ENCODE assay signal across 9 mouse cellular contexts in the genomic region with DNA sequence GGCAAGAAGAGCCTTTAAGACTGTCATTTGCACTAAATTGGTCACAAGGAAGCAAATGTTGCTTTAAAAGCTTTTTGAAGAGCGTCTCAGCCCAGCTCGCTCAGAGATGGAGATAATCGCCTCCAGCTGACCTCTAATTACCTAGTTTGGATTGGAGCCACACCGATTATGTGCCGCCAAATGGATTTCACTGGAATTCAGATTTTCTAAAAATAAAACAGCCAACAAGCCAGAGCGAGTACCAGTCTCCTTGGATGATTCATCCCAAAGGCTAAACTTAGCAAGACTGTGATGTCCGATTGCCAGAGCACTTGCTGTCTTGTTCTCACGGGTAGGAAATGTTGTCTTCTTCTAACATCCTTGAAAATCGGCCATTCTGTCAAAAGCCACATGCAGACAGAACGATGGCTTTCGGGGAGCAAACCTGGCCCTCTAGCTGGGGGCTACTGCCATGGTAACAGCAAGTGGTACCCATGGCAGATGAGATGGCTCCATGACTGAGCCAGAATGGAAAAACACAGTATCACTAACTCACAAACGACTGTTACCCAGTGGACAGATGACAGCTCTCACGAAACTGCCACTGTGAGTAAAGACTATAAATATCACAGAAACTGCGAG.
DNase-seq lines count a peak whose midpoint lies in the region; ATAC-seq and TF ChIP-seq lines count a peak whose summit lies in the region.
"Had no signal": no experiment of that assay in that cellular context is flagged by ENCODE, and none has a peak within 500 bp of the region (broad histone marks: within the 10 kb centered on the region; RNA-seq: fewer than 3 reads in every experiment).

No protein-coding gene starts in this region.

- H3K27me3 ChIP-seq in forebrain, postnatal 0 days (ENCODE audit: insufficient read depth, low read length), result no peaks in the 10 kb centered on the region
- H3K27me3 ChIP-seq in forebrain, embryonic 11.5 days (ENCODE audit: control insufficient read depth, insufficient read depth, low read length), result no peaks in the 10 kb centered on the region
- no peaks in the 10 kb centered on the region for H3K27me3 ChIP-seq in heart, embryonic 11.5 days (ENCODE audit: control insufficient read depth, insufficient read depth, low read length)
- H3K27me3 ChIP-seq in midbrain, embryonic 14.5 days (ENCODE audit: control insufficient read depth, insufficient read depth, low read length), result no peaks in the 10 kb centered on the region
- H3K27me3 ChIP-seq: liver, embryonic 15.5 days had no signal

- H3K4me2 ChIP-seq in forebrain, postnatal 0 days (ENCODE audit: low read depth), result no peak overlapping the region
- no peak overlapping the region for H3K4me2 ChIP-seq in forebrain, embryonic 11.5 days (ENCODE audit: low read depth, low read length, severe bottlenecking)
- peak overlapping the region; percentile 2; the same call in 1 of the 2 replicates for H3K4me2 ChIP-seq in heart, embryonic 11.5 days
- H3K4me2 ChIP-seq in midbrain, embryonic 14.5 days (ENCODE audit: low read length), result no peak overlapping the region
- H3K4me2 ChIP-seq: liver, embryonic 15.5 days had no signal

- no peaks in the 10 kb centered on the region for H3K4me1 ChIP-seq in forebrain, postnatal 0 days (ENCODE audit: insufficient read depth)
- no peaks in the 10 kb centered on the region for H3K4me1 ChIP-seq in forebrain, embryonic 11.5 days (replicated peaks; ENCODE audit: control insufficient read depth, insufficient read depth, low read length)
- H3K4me1 ChIP-seq in heart, embryonic 11.5 days (ENCODE audit: control insufficient read depth, insufficient read depth, low read length), result 0 out of 2 replicates have a peak, but pooled peaks cover 6% of the 10 kb centered on the region
- H3K4me1 ChIP-seq in midbrain, embryonic 14.5 days (ENCODE audit: control insufficient read depth, insufficient read depth, low read length), result no peaks in the 10 kb centered on the region
- H3K4me1 ChIP-seq: liver, embryonic 15.5 days had no signal

- H3K9ac ChIP-seq in forebrain, postnatal 0 days, result no peak overlapping the region
- H3K9ac ChIP-seq in forebrain, embryonic 11.5 days (ENCODE audit: low read length), result no peak overlapping the region
- H3K9ac ChIP-seq in heart, embryonic 11.5 days (ENCODE audit: low read depth, low read length), result no peak overlapping the region
- no peak overlapping the region for H3K9ac ChIP-seq in midbrain, embryonic 14.5 days (replicated peaks; ENCODE audit: low read length)
- H3K9ac ChIP-seq: liver, embryonic 15.5 days had no signal

- ATAC-seq in forebrain, postnatal 0 days, result peak; percentile 71
- no peak for ATAC-seq in forebrain, embryonic 11.5 days (replicated peaks; ENCODE audit: low FRiP score)
- ATAC-seq in heart, embryonic 11.5 days (replicated peaks; ENCODE audit: insufficient number of reproducible peaks, low FRiP score, low TSS enrichment), result no peak
- ATAC-seq in midbrain, embryonic 14.5 days (ENCODE audit: low FRiP score, low TSS enrichment), result no peak

- 41% methylated on average over 14 of the region's 14 CpGs for WGBS in forebrain, postnatal 0 days
- 68% methylated on average over 14 of the region's 14 CpGs for WGBS in forebrain, embryonic 11.5 days
- 38% methylated on average over 14 of the region's 14 CpGs for WGBS in heart, embryonic 11.5 days (ENCODE audit: insufficient replicate concordance)
- 82% methylated on average over 14 of the region's 14 CpGs for WGBS in midbrain, embryonic 14.5 days

- no peak overlapping the region for H3K27ac ChIP-seq in forebrain, postnatal 0 days (ENCODE audit: low read depth, low read length)
- H3K27ac ChIP-seq in forebrain, embryonic 11.5 days (ENCODE audit: low read depth, low read length), result no peak overlapping the region
- H3K27ac ChIP-seq in heart, embryonic 11.5 days (ENCODE audit: low read depth, low read length), result no peak overlapping the region
- H3K27ac ChIP-seq in midbrain, embryonic 14.5 days (replicated peaks; ENCODE audit: low read depth, low read length), result no peak overlapping the region
- H3K27ac ChIP-seq: liver, embryonic 15.5 days had no signal

- peak; percentile 53 for DNase-seq in forebrain, postnatal 0 days
- DNase-seq in forebrain, embryonic 11.5 days (ENCODE audit: low spot score), result no peak
- DNase-seq in embryo, embryonic 10.5 days (ENCODE audit: low spot score), result peak; percentile 18
- DNase-seq in left cerebral cortex, postnatal 14 days (ENCODE audit: low spot score in 2 of 2), result peak; percentile 58 to 69
- DNase-seq in midbrain, embryonic 14.5 days, result no peak
- DNase-seq in spleen, postnatal 14 days (ENCODE audit: low spot score in 2 of 2), result no peak
- DNase-seq in urinary bladder, postnatal 14 days (ENCODE audit: low spot score), result no peak

- no peaks in the 10 kb centered on the region for H3K36me3 ChIP-seq in forebrain, postnatal 0 days (ENCODE audit: insufficient read depth)
- H3K36me3 ChIP-seq in forebrain, embryonic 11.5 days (ENCODE audit: control insufficient read depth, insufficient read depth, low read length), result no peaks in the 10 kb centered on the region
- no peaks in the 10 kb centered on the region for H3K36me3 ChIP-seq in heart, embryonic 11.5 days (ENCODE audit: control insufficient read depth, insufficient read depth, low read length)
- no peaks in the 10 kb centered on the region for H3K36me3 ChIP-seq in midbrain, embryonic 14.5 days (ENCODE audit: control insufficient read depth, insufficient read depth, low read length)
- H3K36me3 ChIP-seq: liver, embryonic 15.5 days had no signal

- H3K4me3 ChIP-seq in forebrain, postnatal 0 days (ENCODE audit: low read depth, low read length), result no peak overlapping the region
- H3K4me3 ChIP-seq in forebrain, embryonic 11.5 days (ENCODE audit: low read depth, low read length), result no peak overlapping the region
- H3K4me3 ChIP-seq in heart, embryonic 11.5 days (ENCODE audit: low read depth, low read length), result no peak overlapping the region
- no peak overlapping the region for H3K4me3 ChIP-seq in midbrain, embryonic 14.5 days (replicated peaks; ENCODE audit: low read depth, low read length)
- H3K4me3 ChIP-seq: liver, embryonic 15.5 days had no signal

- TF ChIP-seq CTCF in forebrain, postnatal 0 days (IDR thresholded peaks at IDR 0.05; ENCODE audit: low read depth), result no peak

- intact Hi-C loops in left cerebral cortex, postnatal 14 days (cut with DNase I), result no loop called here

- H3K9me3 ChIP-seq in forebrain, postnatal 0 days (ENCODE audit: low read length), result no peaks in the 10 kb centered on the region
- H3K9me3 ChIP-seq in forebrain, embryonic 11.5 days (ENCODE audit: control insufficient read depth, low read length), result no peaks in the 10 kb centered on the region
- H3K9me3 ChIP-seq in heart, embryonic 11.5 days (replicated peaks; ENCODE audit: control insufficient read depth, low read length), result no peaks in the 10 kb centered on the region
- no peaks in the 10 kb centered on the region for H3K9me3 ChIP-seq in midbrain, embryonic 14.5 days (ENCODE audit: control insufficient read depth, low read length)

Comparison
In these comparisons a context has a peak if more than half of its experiments do, and no peak if none do; other contexts are left out.
1. DNase-seq: peak in forebrain, postnatal 0 days (single experiment), embryo, embryonic 10.5 days (single experiment) and left cerebral cortex, postnatal 14 days (2 of 2); none in forebrain, embryonic 11.5 days (single experiment), midbrain, embryonic 14.5 days (single experiment), spleen, postnatal 14 days (0 of 2) and urinary bladder, postnatal 14 days (single experiment).